Mouse (Mus musculus) sigmoid colon, adult 10 weeks (tissue): ENCODE results near the gene Wfs1. TPM values are rescaled to one million over a fixed set of nuclear protein-coding genes. Genes with fewer than 3 reads are reported as not detected.

Experiments
- polyA plus RNA-seq: library from polyadenylated mRNA; stranded (reverse); fragments of 350-450 nt; fragmentation: Illumina TruSeq; extraction: RNeasy Lipid Tissue Mini Kit (QIAGEN cat#74804); gene quantifications from one replicate; pipeline ENCODE4 v1.2.3, GENCODE M21; 2014; ENCODE audit warnings: low read depth, low replicate concordance

Gene Wfs1
- polyA plus RNA-seq: 1.6 TPM

DNA sequence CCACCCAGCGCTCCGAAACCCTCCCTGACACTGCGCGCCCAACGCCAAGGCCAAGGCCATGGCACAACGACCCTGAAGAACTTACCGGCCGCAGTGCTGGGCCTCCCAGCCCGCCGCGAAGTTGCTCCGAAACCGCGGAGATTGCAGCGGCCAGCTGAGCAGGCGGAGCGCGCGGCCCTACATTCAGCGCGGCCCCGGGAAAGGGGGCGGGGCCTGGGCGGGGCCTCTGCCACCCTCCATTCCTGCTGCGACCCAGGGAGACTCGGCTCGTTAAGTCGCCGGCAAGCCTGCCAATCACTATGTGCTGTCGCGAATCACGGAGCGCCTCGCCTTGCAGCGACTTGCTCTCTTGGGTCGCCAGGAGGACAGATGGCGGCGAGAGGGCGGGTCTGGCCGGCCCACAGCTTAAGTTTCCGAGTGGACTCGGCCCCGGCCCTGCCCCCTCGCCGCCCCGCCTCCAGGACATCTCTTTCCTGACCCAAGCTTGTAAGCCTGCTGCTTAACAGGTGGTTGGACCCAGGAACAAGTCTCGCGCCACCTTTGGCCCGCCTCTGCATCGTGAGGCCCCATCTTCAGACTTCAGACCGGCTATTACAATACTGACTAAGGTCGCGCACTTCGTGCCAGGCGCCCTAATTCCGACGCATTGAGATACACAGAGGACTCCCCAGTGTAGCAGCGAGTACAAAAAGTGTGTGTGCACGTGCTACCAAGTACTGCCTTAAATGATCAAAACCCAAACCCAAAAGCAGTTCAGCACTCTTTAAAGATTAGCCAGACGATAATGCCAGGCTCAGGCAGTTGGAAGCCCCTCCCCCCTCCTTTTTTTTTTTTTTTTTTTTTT, at the start of gene Wfs1:
Wfs1 (minus strand) TSS at position 425 of the 844 bp plus-strand sequence.

Other genes with a start within 250 kb of the Wfs1 start
- 17.7 TPM for gene Bloc1s4, start 240.6 kb downstream of the Wfs1 start, polyA plus RNA-seq
- 445 TPM for gene Mrfap1, start 192.4 kb downstream of the Wfs1 start, polyA plus RNA-seq
- 1.2 TPM for gene Man2b2, start 158.6 kb downstream of the Wfs1 start, polyA plus RNA-seq
- gene Ppp2r2c, start 120.7 kb downstream of the Wfs1 start, polyA plus RNA-seq: 1.5 TPM
- 0.32 TPM for gene Gm1043, start 96.2 kb upstream of the Wfs1 start, polyA plus RNA-seq